Mouse (Mus musculus): ENCODE measurements around the gene Hoxa9. TPM values are rescaled to one million over a fixed set of nuclear protein-coding genes. Genes with fewer than 3 reads are reported as not detected.

The Hoxa9 gene
- polyA plus RNA-seq, 1 experiment from 2014 or later: 1.3 TPM

- peaks cover 99% of the 10 kb centered on the region for H3K27me3 ChIP-seq
- no peaks in the 10 kb centered on the region for H3K36me3 ChIP-seq
- WGBS: 6% methylated on average over 38 of the region's 38 CpGs
- peaks cover 47% of the 10 kb centered on the region for H3K4me1 ChIP-seq (replicated peaks)
- no peaks in the 10 kb centered on the region for H3K9me3 ChIP-seq
- H3K9ac ChIP-seq: peak within 1 kb of the TSS; percentile 49
- ATAC-seq (ENCODE audit: low FRiP score): no peak
- H3K4me3 ChIP-seq: peak within 1 kb of the TSS; percentile 34
- peak within 1 kb of the TSS; percentile 82 for H3K27ac ChIP-seq
- H3K4me2 ChIP-seq: peak within 1 kb of the TSS; percentile 64
Observed at GRCm38 (mm10) chr6:52213119-52213986, 17.5 kb downstream of the Hoxa9 start, which contains the start of the genes Hoxa3 and Gm28308. Hoxa3 (minus strand) TSS chr6:52213336. Gm28308 (minus strand) TSS chr6:52213339.

GRCm38 (mm10) chr6:52212556-52213118, 18.3 kb downstream of the Hoxa9 start:
- no peak for ATAC-seq (ENCODE audit: low FRiP score)
- Histone ChIP-seq H3K27ac (peak overlapping the region; percentile 82), H3K4me3 (peak overlapping the region; percentile 34), H3K4me2 (peak overlapping the region; percentile 64), H3K9me3 (no peaks in the 10 kb centered on the region), H3K36me3 (no peaks in the 10 kb centered on the region), H3K27me3 (peaks cover 99% of the 10 kb centered on the region), H3K4me1 (replicated peaks) (peaks cover 50% of the 10 kb centered on the region), H3K9ac (peak overlapping the region; percentile 49; the same call in 1 of the 2 replicates)
- WGBS: 1% methylated on average over 22 of the region's 22 CpGs

- Histone ChIP-seq H3K4me1 (replicated peaks) (peaks cover 43% of the 10 kb centered on the region), H3K9ac (peak overlapping the region; percentile 49), H3K4me2 (peak overlapping the region; percentile 64), H3K4me3 (peak overlapping the region; percentile 34), H3K27ac (peak overlapping the region; percentile 82), H3K36me3 (no peaks in the 10 kb centered on the region), H3K9me3 (no peaks in the 10 kb centered on the region), H3K27me3 (peaks cover 99% of the 10 kb centered on the region)
- ATAC-seq (ENCODE audit: low FRiP score): no peak
- WGBS: 4% methylated on average over 13 of the region's 13 CpGs
Observed at GRCm38 (mm10) chr6:52211961-52212360, 18.9 kb downstream of the Hoxa9 start.

GRCm38 (mm10) chr6:52211170-52211935, 19.5 kb downstream of the Hoxa9 start:
- Histone ChIP-seq H3K4me1 (replicated peaks) (peaks cover 40% of the 10 kb centered on the region), H3K27ac (peak overlapping the region; percentile 82), H3K4me3 (peak overlapping the region; percentile 34), H3K9ac (peak overlapping the region; percentile 63), H3K36me3 (no peaks in the 10 kb centered on the region), H3K27me3 (peaks cover 99% of the 10 kb centered on the region), H3K9me3 (no peaks in the 10 kb centered on the region), H3K4me2 (peak overlapping the region; percentile 64)
- WGBS: 1% methylated on average over 37 of the region's 37 CpGs
- ATAC-seq (ENCODE audit: low FRiP score): peak; percentile 38; the same call in 1 of the 2 replicates

- peak overlapping the region; percentile 64 for H3K4me2 ChIP-seq
- WGBS: 9% methylated on average over 12 of the region's 12 CpGs
Observed at GRCm38 (mm10) chr6:52209685-52210046, 21.2 kb downstream of the Hoxa9 start.

GRCm38 (mm10) chr6:52208868-52209684, 21.8 kb downstream of the Hoxa9 start:
- peaks cover 99% of the 10 kb centered on the region for H3K27me3 ChIP-seq

More at GRCm38 (mm10) chr6:52209685-52210046, 21.2 kb downstream of the Hoxa9 start:
- H3K4me3 ChIP-seq: peak overlapping the region; percentile 58
- H3K27ac ChIP-seq: peak overlapping the region; percentile 91
- H3K27me3 ChIP-seq: peaks cover 99% of the 10 kb centered on the region
- no peaks in the 10 kb centered on the region for H3K36me3 ChIP-seq
- ATAC-seq (ENCODE audit: low FRiP score): no peak
- H3K9ac ChIP-seq: peak overlapping the region; percentile 70
- H3K4me1 ChIP-seq (replicated peaks): peaks cover 45% of the 10 kb centered on the region
- H3K9me3 ChIP-seq: no peaks in the 10 kb centered on the region

GRCm38 (mm10) chr6:52208072-52208867, 22.6 kb downstream of the Hoxa9 start, which contains the start of gene Hoxa6:
Hoxa6 (minus strand) TSS chr6:52208722.
- Histone ChIP-seq H3K9ac (peak within 1 kb of the TSS; percentile 77), H3K27me3 (peaks cover 99% of the 10 kb centered on the region), H3K4me3 (peak within 1 kb of the TSS; percentile 58), H3K4me2 (peak within 1 kb of the TSS; percentile 64), H3K27ac (peak within 1 kb of the TSS; percentile 95), H3K36me3 (no peaks in the 10 kb centered on the region), H3K4me1 (replicated peaks) (peaks cover 57% of the 10 kb centered on the region), H3K9me3 (no peaks in the 10 kb centered on the region)
- peak; percentile 14; the same call in 1 of the 2 replicates for ATAC-seq (ENCODE audit: low FRiP score)
- under 1% methylated on average over 47 of the region's 47 CpGs for WGBS

More at GRCm38 (mm10) chr6:52208868-52209684, 21.8 kb downstream of the Hoxa9 start:
- Histone ChIP-seq H3K36me3 (no peaks in the 10 kb centered on the region), H3K9ac (peak overlapping the region; percentile 70; the same call in 1 of the 2 replicates), H3K4me2 (peak overlapping the region; percentile 64), H3K4me3 (peak overlapping the region; percentile 58), H3K4me1 (replicated peaks) (peaks cover 49% of the 10 kb centered on the region), H3K9me3 (no peaks in the 10 kb centered on the region), H3K27ac (peak overlapping the region; percentile 91)
- 4% methylated on average over 18 of the region's 18 CpGs for WGBS
- ATAC-seq (ENCODE audit: low FRiP score): 0 out of 2 replicates have a peak, but pooled peaks have one; percentile 1

GRCm38 (mm10) chr6:52207684-52207976, 23.3 kb downstream of the Hoxa9 start:
- Histone ChIP-seq H3K27ac (peak overlapping the region; percentile 95), H3K36me3 (no peaks in the 10 kb centered on the region), H3K9ac (peak overlapping the region; percentile 77), H3K4me3 (peak overlapping the region; percentile 58), H3K4me2 (peak overlapping the region; percentile 64), H3K27me3 (peaks cover 99% of the 10 kb centered on the region), H3K4me1 (replicated peaks) (peaks cover 53% of the 10 kb centered on the region), H3K9me3 (no peaks in the 10 kb centered on the region)
- ATAC-seq (ENCODE audit: low FRiP score): no peak

- H3K9ac ChIP-seq: peak overlapping the region; percentile 77
- 4% methylated on average over 4 of the region's 4 CpGs for WGBS
- H3K4me2 ChIP-seq: peak overlapping the region; percentile 64
- H3K27ac ChIP-seq: peak overlapping the region; percentile 95
- no peaks in the 10 kb centered on the region for H3K36me3 ChIP-seq
- H3K27me3 ChIP-seq: peaks cover 99% of the 10 kb centered on the region
- peak overlapping the region; percentile 58 for H3K4me3 ChIP-seq
- ATAC-seq (ENCODE audit: low FRiP score): no peak
- H3K4me1 ChIP-seq (replicated peaks): peaks cover 48% of the 10 kb centered on the region
- no peaks in the 10 kb centered on the region for H3K9me3 ChIP-seq
Observed at GRCm38 (mm10) chr6:52206882-52207683, 23.8 kb downstream of the Hoxa9 start.

Data from hindbrain, embryonic 13.5 days (tissue).